18 mouse cellular contexts compared by ENCODE assay signal in the genomic region with DNA sequence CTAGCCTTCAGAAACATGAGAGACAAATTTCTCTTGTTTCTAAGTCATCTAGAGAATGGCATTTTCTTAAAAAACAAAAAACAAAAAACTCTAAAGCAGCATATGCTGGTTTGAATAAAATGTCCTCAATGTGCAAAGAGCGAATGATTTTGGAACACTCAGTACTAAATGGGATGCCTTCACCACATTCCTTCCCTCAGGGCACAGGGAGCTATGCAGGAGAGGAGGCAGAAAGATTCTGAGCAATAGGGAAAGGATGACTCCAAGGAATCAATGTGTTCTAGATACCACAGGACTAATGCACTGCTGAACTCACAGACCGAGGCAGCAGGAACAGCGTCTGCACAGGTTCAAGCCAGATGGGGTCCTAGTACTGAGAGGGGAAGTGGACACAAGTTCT.
"Had no signal": no experiment of that assay in that cellular context is flagged by ENCODE, and none has a peak within 500 bp of the region (broad histone marks: within the 10 kb centered on the region; RNA-seq: fewer than 3 reads in every experiment).

No protein-coding gene starts in this region.

- H3K27me3 ChIP-seq: midbrain, embryonic 12.5 days; neural tube, embryonic 13.5 days; neural tube, embryonic 15.5 days had no signal

- DNase-seq: lung, adult 18-20 months; lung, embryonic 14.5 days; lung, postnatal 10 days; lung, postnatal 4 days; midbrain, embryonic 14.5 days; right cerebral cortex, adult 18-20 months; right cerebral cortex, postnatal 25 days; right cerebral cortex, postnatal 4 days; spleen, adult 18-20 months; thymus, adult 2 months; thymus, postnatal 25 days; thymus, postnatal 4 days had no signal

- H3K27ac ChIP-seq: midbrain, embryonic 10.5 days; midbrain, embryonic 12.5 days; neural tube, embryonic 13.5 days; neural tube, embryonic 15.5 days had no signal

- H3K4me2 ChIP-seq: lung, embryonic 14.5 days; midbrain, embryonic 12.5 days; neural tube, embryonic 13.5 days; neural tube, embryonic 15.5 days had no signal

- ATAC-seq: midbrain, embryonic 16.5 days had no signal

- H3K36me3 ChIP-seq: midbrain, embryonic 10.5 days; midbrain, embryonic 12.5 days; neural tube, embryonic 13.5 days; neural tube, embryonic 15.5 days had no signal

- H3K4me3 ChIP-seq: midbrain, embryonic 10.5 days; midbrain, embryonic 12.5 days; myocyte; neural tube, embryonic 13.5 days; neural tube, embryonic 15.5 days had no signal

- H3K9ac ChIP-seq: lung, embryonic 14.5 days; midbrain, embryonic 12.5 days; neural tube, embryonic 13.5 days; neural tube, embryonic 15.5 days had no signal

- H3K4me1 ChIP-seq: midbrain, embryonic 12.5 days had no signal
